Mouse (Mus musculus) stomach, postnatal 0 days (tissue): ENCODE measurements around the gene Kazn. TPM values are rescaled to one million over a fixed set of nuclear protein-coding genes. Genes with fewer than 3 reads are reported as not detected.

Experiments
- ATAC-seq: fragments of 200-750 bp; cut with Nextera tagmentation; 2 replicates; pipeline ENCODE4 v1.8.0; 2017; ENCODE audit not compliant: low FRiP score, low TSS enrichment
- DNase-seq: peaks from one replicate; pipeline ENCODE4 v3.0.0-alpha.2; 2016; ENCODE audit warnings: low spot score
- H3K27ac ChIP-seq: fragments of 300-500 bp; sonication (generic); replicated peaks from 2 replicates; pipeline ENCODE4 v1.5.1; 2014; ENCODE audit warnings: mild to moderate bottlenecking, control low read depth
- H3K27me3 ChIP-seq: fragments of 300-500 bp; sonication (generic); 2 replicates; pipeline ENCODE4 v1.6.1; 2014; ENCODE audit warnings: low read length; ENCODE audit not compliant: control insufficient read depth, insufficient read depth
- H3K36me3 ChIP-seq: fragments of 300-500 bp; sonication (generic); 2 replicates; pipeline ENCODE4 v1.6.1; 2014; ENCODE audit warnings: low read length, mixed read lengths; ENCODE audit not compliant: control insufficient read depth, insufficient read depth
- H3K4me1 ChIP-seq: fragments of 300-500 bp; sonication (generic); replicated peaks from 2 replicates; pipeline ENCODE4 v1.6.1; 2014; ENCODE audit warnings: antibody characterized with exemption; ENCODE audit not compliant: control insufficient read depth, insufficient read depth
- H3K4me2 ChIP-seq: fragments of 300-500 bp; sonication (generic); replicated peaks from 2 replicates; pipeline ENCODE4 v1.6.1; 2014; ENCODE audit warnings: low read depth, mild to moderate bottlenecking, control low read depth, moderate library complexity
- H3K4me3 ChIP-seq: fragments of 300-500 bp; sonication (generic); 2 replicates; pipeline ENCODE4 v1.5.1; 2014; ENCODE audit warnings: low read depth, low read length, control low read depth
- H3K9ac ChIP-seq: fragments of 300-500 bp; sonication (generic); 2 replicates; pipeline ENCODE4 v1.6.1; 2014; ENCODE audit warnings: mild to moderate bottlenecking, low read length, control low read depth, mixed read lengths
- H3K9me3 ChIP-seq: fragments of 300-500 bp; sonication (generic); 2 replicates; pipeline ENCODE4 v1.6.1; 2016; ENCODE audit warnings: low read length; ENCODE audit not compliant: control insufficient read depth
- CTCF ChIP-seq: IDR thresholded peaks from 2 replicates; pipeline ENCODE4 v1.5.1; 2016; ENCODE audit warnings: antibody characterized with exemption, low read depth, mild to moderate bottlenecking, moderate library complexity
- EP300 ChIP-seq: optimal IDR thresholded peaks from 2 replicates; pipeline ENCODE3; 2016; ENCODE audit warnings: antibody characterized with exemption
- WGBS: fragments of 180-500 bp; shearing (Covaris S2); extraction: QIAGEN DNeasy Blood & Tissue Kit; methylation state at CpG from one replicate; pipeline ENCODE4 v1.1.7; 2014; 5-methylcytosine and 5-hydroxymethylcytosine counted together
- polyA plus RNA-seq: library from polyadenylated mRNA; unstranded; fragments of >200 nt; fragmentation: Nextera tagmentation; extraction: Ambion mirVana; gene quantifications from 2 replicates; pipeline ENCODE4 v1.2.1, GENCODE M21; 2015

Gene Kazn
- polyA plus RNA-seq, 1 experiment from 2014 or later = 11.4 TPM

- no peaks in the 10 kb centered on the region for H3K9me3 ChIP-seq
Observed at GRCm38 (mm10) chr4:142180289-142180688, 58.9 kb downstream of the Kazn start.

GRCm38 (mm10) chr4:142179531-142179930 lies 59.7 kb downstream of the Kazn start:
- Histone ChIP-seq H3K4me3 (no peak overlapping the region), H3K9me3 (no peaks in the 10 kb centered on the region), H3K4me2 (no peak overlapping the region), H3K4me1 (peaks cover 18% of the 10 kb centered on the region), H3K27ac (peak overlapping the region; percentile 80), H3K27me3 (no peaks in the 10 kb centered on the region), H3K36me3 (no peaks in the 10 kb centered on the region; the same call in 1 of the 2 replicates), H3K9ac (no peak overlapping the region)
- DNase-seq (peak; percentile 66), ATAC-seq (peak; percentile 46; the same call in 1 of the 2 replicates)
- TF ChIP-seq CTCF = peak; percentile 16; the same call in 1 of the 2 replicates
- no peak for TF ChIP-seq EP300
- WGBS = 10% methylated on average over 13 of the region's 13 CpGs

More at GRCm38 (mm10) chr4:142180289-142180688, 58.9 kb downstream of the Kazn start:
- Histone ChIP-seq H3K27me3 (no peaks in the 10 kb centered on the region), H3K36me3 (no peaks in the 10 kb centered on the region; the same call in 1 of the 2 replicates), H3K4me3 (no peak overlapping the region), H3K4me2 (no peak overlapping the region), H3K9ac (peak overlapping the region; percentile 18; the same call in 1 of the 2 replicates), H3K27ac (peak overlapping the region; percentile 80), H3K4me1 (peaks cover 18% of the 10 kb centered on the region)
- 4% methylated on average over 3 of the region's 3 CpGs for WGBS
- DNase-seq (peak; percentile 81), ATAC-seq (peak; percentile 50; the same call in 1 of the 2 replicates)
- TF ChIP-seq EP300 (no peak), CTCF (no peak)

GRCm38 (mm10) chr4:142176732-142177131 lies 62.5 kb downstream of the Kazn start:
- no peak overlapping the region for H3K27ac ChIP-seq
- no peak for ATAC-seq
- H3K4me1 ChIP-seq = peaks cover 22% of the 10 kb centered on the region
- no peak overlapping the region for H3K4me2 ChIP-seq
- no peak overlapping the region for H3K9ac ChIP-seq
- TF ChIP-seq CTCF (no peak), EP300 (no peak)
- WGBS = 91% methylated on average over 3 of the region's 3 CpGs
- no peak for DNase-seq
- H3K27me3 ChIP-seq = no peaks in the 10 kb centered on the region
- no peaks in the 10 kb centered on the region for H3K9me3 ChIP-seq
- H3K36me3 ChIP-seq = no peaks in the 10 kb centered on the region; the same call in 1 of the 2 replicates
- no peak overlapping the region for H3K4me3 ChIP-seq

GRCm38 (mm10) chr4:142173981-142174485 lies 65.2 kb downstream of the Kazn start:
- H3K9me3 ChIP-seq = no peaks in the 10 kb centered on the region
- no peaks in the 10 kb centered on the region for H3K27me3 ChIP-seq
- H3K36me3 ChIP-seq = no peaks in the 10 kb centered on the region
- H3K4me3 ChIP-seq = no peak overlapping the region
- H3K4me1 ChIP-seq = peaks cover 6% of the 10 kb centered on the region
- WGBS = 43% methylated on average over 6 of the region's 6 CpGs
- peak; percentile 66 for ATAC-seq
- peak overlapping the region; percentile 87 for H3K27ac ChIP-seq
- H3K4me2 ChIP-seq = no peak overlapping the region
- DNase-seq = peak; percentile 74
- H3K9ac ChIP-seq = no peak overlapping the region
- TF ChIP-seq CTCF (no peak), EP300 (no peak)

GRCm38 (mm10) chr4:142172942-142173341 lies 66.3 kb downstream of the Kazn start:
- Histone ChIP-seq H3K4me2 (no peak overlapping the region), H3K27ac (peak overlapping the region; percentile 87), H3K36me3 (no peaks in the 10 kb centered on the region), H3K4me1 (peaks cover 6% of the 10 kb centered on the region), H3K27me3 (no peaks in the 10 kb centered on the region), H3K9me3 (no peaks in the 10 kb centered on the region), H3K9ac (no peak overlapping the region), H3K4me3 (no peak overlapping the region)
- DNase-seq (no peak), ATAC-seq (no peak)
- 56% methylated on average over 4 of the region's 4 CpGs for WGBS
- TF ChIP-seq EP300 = no peak
- no peak for TF ChIP-seq CTCF

- Histone ChIP-seq H3K4me1 (peaks cover 6% of the 10 kb centered on the region), H3K4me2 (no peak overlapping the region), H3K27me3 (no peaks in the 10 kb centered on the region), H3K36me3 (no peaks in the 10 kb centered on the region), H3K4me3 (no peak overlapping the region), H3K27ac (peak overlapping the region; percentile 87), H3K9me3 (no peaks in the 10 kb centered on the region), H3K9ac (no peak overlapping the region)
- ATAC-seq = no peak
- no peak for DNase-seq
- no peak for TF ChIP-seq CTCF
- no peak for TF ChIP-seq EP300
- WGBS = 67% methylated on average over 7 of the region's 8 CpGs
Observed at GRCm38 (mm10) chr4:142171788-142172497, 67.3 kb downstream of the Kazn start.
